Mouse (Mus musculus): ENCODE data around the gene Dspp.

DNA sequence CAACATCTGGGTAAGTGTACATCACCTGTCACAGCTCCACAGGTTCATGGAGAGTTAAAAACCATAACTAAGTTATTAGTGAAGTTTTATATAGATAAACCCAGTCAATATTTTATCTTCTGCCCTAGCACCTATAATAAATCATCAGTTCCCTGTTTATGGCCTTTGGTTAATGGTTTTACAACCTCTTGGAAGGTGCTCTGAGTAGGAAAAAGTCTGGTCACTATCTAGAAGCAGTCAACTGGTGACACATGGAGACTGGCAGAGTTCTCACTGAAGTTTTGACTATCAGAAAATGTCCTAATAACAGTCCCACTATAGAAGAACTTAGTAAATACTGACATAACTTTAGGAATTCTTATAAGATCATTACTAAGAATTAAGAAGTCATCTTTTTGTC is 54.2 kb downstream of the Dspp start:
- no peak for TF ChIP-seq CTCF (IDR thresholded peaks at IDR 0.05; ENCODE audit: low read depth, low read length)
- no peak for TF ChIP-seq POLR2A (IDR thresholded peaks at IDR 0.05; ENCODE audit: extremely low read depth, insufficient read depth, low read length)
